Mouse (Mus musculus) limb, embryonic 10.5 days (tissue): Measurements from ENCODE around the gene Rhoa. TPM values are rescaled to one million over a fixed set of nuclear protein-coding genes. Genes with fewer than 3 reads are reported as not detected.

ENCODE experiments used
- DNase-seq: peaks from one replicate; pipeline ENCODE4 v3.0.0-alpha.2; 2017; ENCODE audit warnings: low spot score
- H3K27ac ChIP-seq: fragments of 300-500 bp; sonication (generic); 2 replicates; pipeline ENCODE4 v1.5.1; 2016; ENCODE audit warnings: mild to moderate bottlenecking
- H3K27me3 ChIP-seq: fragments of 300-500 bp; sonication (generic); 2 replicates; pipeline ENCODE4 v1.6.1; 2016; ENCODE audit warnings: low read depth, mild to moderate bottlenecking; ENCODE audit not compliant: poor library complexity, severe bottlenecking
- H3K36me3 ChIP-seq: fragments of 300-500 bp; sonication (generic); 2 replicates; pipeline ENCODE4 v1.6.1; 2016; ENCODE audit warnings: mild to moderate bottlenecking, moderate library complexity
- H3K4me1 ChIP-seq: fragments of 300-500 bp; sonication (generic); 2 replicates; pipeline ENCODE4 v1.6.1; 2016
- H3K4me3 ChIP-seq: fragments of 300-500 bp; sonication (generic); 2 replicates; pipeline ENCODE4 v1.5.1; 2016; ENCODE audit warnings: mild to moderate bottlenecking, moderate library complexity
- H3K9me3 ChIP-seq: fragments of 300-500 bp; sonication (generic); replicated peaks from 2 replicates; pipeline ENCODE4 v1.6.1; 2016; ENCODE audit warnings: mild to moderate bottlenecking
- WGBS: fragments of 180-500 bp; shearing (Covaris S2); methylation state at CpG from one replicate; pipeline ENCODE4 v1.1.7; 2016; 5-methylcytosine and 5-hydroxymethylcytosine counted together
- polyA plus RNA-seq: library from polyadenylated mRNA; unstranded; fragments of >200 nt; fragmentation: Nextera tagmentation; extraction: Ambion mirVana; gene quantifications from 2 replicates; pipeline ENCODE4 v1.2.1, GENCODE M21; 2016

Rhoa gene
- polyA plus RNA-seq, 1 experiment from 2014 or later: 246 TPM

- H3K36me3 ChIP-seq: peaks cover 33% of the 10 kb centered on the region
- peak within 1 kb of the TSS; percentile 94 for H3K27ac ChIP-seq
- no peaks in the 10 kb centered on the region for H3K9me3 ChIP-seq
- WGBS: under 1% methylated on average over 75 of the region's 75 CpGs
- H3K4me3 ChIP-seq: peak within 1 kb of the TSS; percentile 91
- DNase-seq: peak; percentile 94
- H3K4me1 ChIP-seq: peaks cover 14% of the 10 kb centered on the region
- no peaks in the 10 kb centered on the region for H3K27me3 ChIP-seq
Observed at GRCm38 (mm10) chr9:108347540-108348289, 41.8 kb downstream of the Rhoa start, which contains the start of gene Usp4. Gene Usp4, plus strand, starts transcription at chr9:108347853.

- Histone ChIP-seq H3K9me3 (no peaks in the 10 kb centered on the region), H3K36me3 (peaks cover 39% of the 10 kb centered on the region), H3K27ac (peak overlapping the region; percentile 94; the same call in 1 of the 2 replicates), H3K27me3 (no peaks in the 10 kb centered on the region), H3K4me1 (peaks cover 14% of the 10 kb centered on the region), H3K4me3 (peak overlapping the region; percentile 91)
- DNase-seq: no peak
- WGBS: 9% methylated on average over 14 of the region's 14 CpGs
Observed at GRCm38 (mm10) chr9:108348290-108348680, 42.4 kb downstream of the Rhoa start.

- peaks cover 53% of the 10 kb centered on the region for H3K36me3 ChIP-seq
- no peaks in the 10 kb centered on the region for H3K27me3 ChIP-seq
- no peak overlapping the region for H3K27ac ChIP-seq
- DNase-seq: no peak
- WGBS: 96% methylated on average over 4 of the region's 4 CpGs
- H3K9me3 ChIP-seq: no peaks in the 10 kb centered on the region
- H3K4me3 ChIP-seq: no peak overlapping the region
- H3K4me1 ChIP-seq: peaks cover 14% of the 10 kb centered on the region
Observed at GRCm38 (mm10) chr9:108349727-108350126, 43.8 kb downstream of the Rhoa start.

GRCm38 (mm10) chr9:108378234-108378633 is 72.3 kb downstream of the Rhoa start:
- no peak overlapping the region for H3K27ac ChIP-seq
- WGBS: 92% methylated on average over 9 of the region's 9 CpGs
- peaks cover 95% of the 10 kb centered on the region for H3K36me3 ChIP-seq
- H3K9me3 ChIP-seq: no peaks in the 10 kb centered on the region
- H3K4me1 ChIP-seq: no peaks in the 10 kb centered on the region
- no peak overlapping the region for H3K4me3 ChIP-seq
- no peaks in the 10 kb centered on the region for H3K27me3 ChIP-seq
- DNase-seq: no peak

GRCm38 (mm10) chr9:108378736-108379135 is 72.8 kb downstream of the Rhoa start:
- DNase-seq: no peak
- Histone ChIP-seq H3K4me3 (no peak overlapping the region), H3K36me3 (peaks cover 95% of the 10 kb centered on the region), H3K27ac (no peak overlapping the region), H3K4me1 (no peaks in the 10 kb centered on the region), H3K27me3 (no peaks in the 10 kb centered on the region), H3K9me3 (no peaks in the 10 kb centered on the region)
- 96% methylated on average over 5 of the region's 5 CpGs for WGBS

- Histone ChIP-seq H3K27me3 (no peaks in the 10 kb centered on the region), H3K27ac (no peak overlapping the region), H3K9me3 (no peaks in the 10 kb centered on the region), H3K4me3 (no peak overlapping the region), H3K4me1 (no peaks in the 10 kb centered on the region), H3K36me3 (peaks cover 95% of the 10 kb centered on the region)
- 98% methylated on average over 4 of the region's 4 CpGs for WGBS
- DNase-seq: no peak
Observed at GRCm38 (mm10) chr9:108379294-108379693, 73.4 kb downstream of the Rhoa start.

GRCm38 (mm10) chr9:108381382-108381781 is 75.5 kb downstream of the Rhoa start:
- peaks cover 95% of the 10 kb centered on the region for H3K36me3 ChIP-seq
- no peak overlapping the region for H3K27ac ChIP-seq
- no peaks in the 10 kb centered on the region for H3K9me3 ChIP-seq
- H3K27me3 ChIP-seq: no peaks in the 10 kb centered on the region
- no peaks in the 10 kb centered on the region for H3K4me1 ChIP-seq
- no peak overlapping the region for H3K4me3 ChIP-seq
- DNase-seq: no peak
- 95% methylated on average over 9 of the region's 9 CpGs for WGBS

DNA sequence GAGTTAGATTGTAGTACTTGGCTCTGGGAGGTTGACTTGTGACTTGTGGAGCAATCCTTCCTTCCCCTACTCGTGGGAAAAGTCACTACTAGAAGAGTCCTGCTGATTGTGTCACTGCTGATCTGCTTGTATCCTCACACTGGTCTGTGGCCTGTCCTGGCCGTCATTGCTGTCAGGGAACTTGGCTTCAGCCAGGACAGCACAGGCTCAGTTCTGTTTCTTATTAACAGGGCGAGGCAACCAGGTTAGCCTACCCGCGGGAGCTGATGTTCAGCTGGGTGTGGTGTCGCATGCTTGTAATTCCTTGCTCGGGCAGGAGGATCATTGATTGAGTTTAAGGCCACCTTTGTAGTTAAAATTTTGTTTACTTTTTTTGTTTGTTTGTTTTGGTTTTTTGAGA is 79.1 kb downstream of the Rhoa start:
- H3K9me3 ChIP-seq: no peaks in the 10 kb centered on the region
- H3K27me3 ChIP-seq: no peaks in the 10 kb centered on the region
- H3K27ac ChIP-seq: no peak overlapping the region
- peaks cover 95% of the 10 kb centered on the region for H3K36me3 ChIP-seq
- no peaks in the 10 kb centered on the region for H3K4me1 ChIP-seq
- WGBS: 69% methylated on average over 7 of the region's 7 CpGs
- no peak overlapping the region for H3K4me3 ChIP-seq
- DNase-seq: no peak

GRCm38 (mm10) chr9:108386816-108387215 is 80.9 kb downstream of the Rhoa start:
- Histone ChIP-seq H3K9me3 (no peaks in the 10 kb centered on the region), H3K4me1 (no peaks in the 10 kb centered on the region), H3K27ac (no peak overlapping the region), H3K27me3 (no peaks in the 10 kb centered on the region), H3K4me3 (no peak overlapping the region), H3K36me3 (peaks cover 95% of the 10 kb centered on the region)
- 91% methylated on average over 4 of the region's 4 CpGs for WGBS
- DNase-seq: no peak

Other genes starting within 250 kb of the Rhoa start
- 0.54 and 0.74 TPM in 2 replicates for gene Mst1, start 225.7 kb upstream of the Rhoa start, polyA plus RNA-seq
- 31.8 and 37.5 TPM in 2 replicates for gene Rnf123, start 222.8 kb upstream of the Rhoa start, polyA plus RNA-seq
- gene Apeh, start 211.5 kb upstream of the Rhoa start, polyA plus RNA-seq: 70.8 and 76.2 TPM in 2 replicates
- 1.7 TPM in 2 replicates for gene Bsn, start 115.7 kb upstream of the Rhoa start, polyA plus RNA-seq
- 59.6 and 59.9 TPM in 2 replicates for gene Dag1, start 42.2 kb upstream of the Rhoa start, polyA plus RNA-seq
- 32.9 and 35.8 TPM in 2 replicates for gene Nicn1, start 15.7 kb upstream of the Rhoa start, polyA plus RNA-seq
- 23.1 and 24.8 TPM in 2 replicates for gene Amt, start 9.3 kb upstream of the Rhoa start, polyA plus RNA-seq
- gene Tcta, start within 50 bp of the Rhoa start, polyA plus RNA-seq: 9.2 and 11.5 TPM in 2 replicates
- gene Gpx1, start 32.8 kb downstream of the Rhoa start, polyA plus RNA-seq: 824 and 909 TPM in 2 replicates
- gene Usp4, start 41.7 kb downstream of the Rhoa start, polyA plus RNA-seq: 132 and 140 TPM in 2 replicates
- gene 1700102P08Rik, start 86.7 kb downstream of the Rhoa start, polyA plus RNA-seq: 0.69 and 0.98 TPM in 2 replicates
- 1.1 and 1.3 TPM in 2 replicates for gene Ccdc36, start 122.4 kb downstream of the Rhoa start, polyA plus RNA-seq
- gene BC048562, start 130.4 kb downstream of the Rhoa start, polyA plus RNA-seq: not detected in 2 replicates
- 62.8 and 65.8 TPM in 2 replicates for gene Ccdc71, start 154.4 kb downstream of the Rhoa start, polyA plus RNA-seq
- gene Klhdc8b, start 155.5 kb downstream of the Rhoa start, polyA plus RNA-seq: 10.9 and 17.8 TPM in 2 replicates
- 19.7 and 31.6 TPM in 2 replicates for gene Lamb2, start 173.6 kb downstream of the Rhoa start, polyA plus RNA-seq
- 87.2 and 107 TPM in 2 replicates for gene Usp19, start 184.5 kb downstream of the Rhoa start, polyA plus RNA-seq
- gene Qars, start 201.6 kb downstream of the Rhoa start, polyA plus RNA-seq: 124 and 127 TPM in 2 replicates
- 170 and 173 TPM in 2 replicates for gene Qrich1, start 210.7 kb downstream of the Rhoa start, polyA plus RNA-seq